Mouse (Mus musculus) retina, embryonic 14.5 days (tissue): ENCODE measurements around the gene Luc7l3.
A peak's percentile ranks its signal among the peaks of the same experiment; 100 is the strongest.
"Not testable (repeated sequence)": the region's sequence is repeated elsewhere in the genome, so short reads cannot be mapped to it uniquely, and the experiment has no call there.

ENCODE experiments used
- DNase-seq: peaks from one replicate; pipeline ENCODE4 v3.0.0-alpha.2; 2015; ENCODE audit warnings: low spot score

Luc7l3 gene

DNA sequence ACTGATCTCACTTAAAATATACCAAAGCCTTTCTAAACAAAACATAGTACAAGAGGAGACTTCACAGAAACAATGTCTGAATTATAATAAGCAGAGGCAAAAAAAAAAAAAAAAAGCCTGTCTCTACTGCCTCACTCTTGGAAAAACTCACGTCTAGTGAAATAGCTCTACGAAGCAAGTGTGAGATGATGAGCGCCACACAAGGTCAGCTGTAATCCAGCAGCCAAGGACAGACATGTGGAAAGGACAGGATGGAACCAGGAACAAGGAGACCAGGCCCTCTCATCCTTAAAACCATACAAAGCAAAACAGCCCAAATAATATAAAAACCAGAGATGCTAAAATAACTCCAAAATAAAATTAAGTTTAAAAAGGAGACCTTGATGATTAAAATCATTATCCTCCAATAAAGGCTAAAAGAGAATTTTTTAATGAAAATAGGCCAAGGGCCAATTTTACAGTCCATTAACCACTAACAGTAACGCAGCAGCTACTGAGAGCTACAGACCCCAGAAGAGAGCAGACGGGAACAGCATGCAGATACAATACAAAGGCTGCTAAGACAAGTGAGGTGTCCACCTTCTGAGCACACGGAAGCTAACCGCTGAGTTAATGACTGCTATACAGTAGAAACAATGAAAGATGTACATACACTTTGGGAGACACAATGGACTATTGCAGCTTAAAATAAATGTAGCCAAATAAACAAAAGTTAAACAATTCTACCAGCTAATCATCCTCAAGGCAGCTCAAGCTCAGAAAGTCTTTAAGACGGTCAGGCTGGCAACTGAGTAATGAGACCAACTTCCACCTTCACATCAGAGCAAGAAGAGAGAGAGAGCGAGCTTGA is 26.6 kb downstream of the Luc7l3 start:
- peak; percentile 61 for DNase-seq

DNA sequence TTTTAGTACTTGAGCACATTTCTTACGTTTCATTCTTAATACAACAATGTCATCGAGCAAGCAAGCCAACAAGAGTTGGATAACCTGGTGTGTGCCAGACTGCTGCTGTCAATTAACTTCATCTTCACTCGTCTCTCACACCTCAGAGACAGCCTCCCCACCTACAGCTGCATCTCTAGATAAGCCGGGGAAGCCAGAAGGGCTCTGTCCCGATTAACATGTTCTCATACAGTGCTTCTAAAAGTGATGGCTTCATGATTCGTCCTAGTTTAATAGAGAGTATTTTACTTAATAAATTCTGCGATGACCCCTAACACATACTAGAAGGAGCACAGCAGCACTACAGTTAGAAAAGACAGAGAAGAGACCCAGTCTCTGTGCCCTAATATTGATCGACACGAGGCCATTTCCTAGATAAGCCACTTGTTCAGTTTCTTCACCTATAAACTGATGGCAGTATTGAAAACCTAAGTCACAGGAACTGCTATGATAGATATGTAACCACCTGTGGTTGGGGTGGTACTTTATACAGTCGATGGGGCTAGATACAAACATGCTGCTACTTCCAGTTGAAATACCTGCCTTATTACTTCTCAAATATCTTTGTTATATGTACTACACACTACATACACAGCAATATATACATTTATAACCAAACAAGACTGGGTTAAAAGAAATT is 31.6 kb downstream of the Luc7l3 start:
- DNase-seq: no peak

DNA sequence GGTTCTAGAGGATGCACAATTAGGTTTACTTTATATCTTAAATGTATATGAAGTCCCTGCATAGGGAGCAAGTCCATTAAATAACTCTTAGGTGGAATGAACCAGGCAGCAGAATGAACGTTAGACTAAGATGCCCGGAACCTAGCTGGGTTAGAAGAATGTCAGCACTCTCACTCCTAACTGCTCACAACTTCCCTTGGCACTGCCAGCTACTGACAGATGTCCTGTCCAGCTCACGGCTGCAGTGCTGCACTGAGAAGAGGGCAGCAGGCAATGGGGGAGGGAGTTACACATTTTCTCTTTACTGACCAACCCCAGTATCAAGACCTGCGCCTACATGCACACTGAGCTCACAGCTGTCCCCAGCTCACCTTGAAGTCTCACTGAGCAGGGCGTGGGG is 34.7 kb downstream of the Luc7l3 start:
- DNase-seq: no peak

- DNase-seq: no peak
Observed at GRCm38 (mm10) chr11:94285886-94286574, 35.8 kb downstream of the Luc7l3 start.

- no peak for DNase-seq
Observed at GRCm38 (mm10) chr11:94283536-94284099, 38.2 kb downstream of the Luc7l3 start.

DNA sequence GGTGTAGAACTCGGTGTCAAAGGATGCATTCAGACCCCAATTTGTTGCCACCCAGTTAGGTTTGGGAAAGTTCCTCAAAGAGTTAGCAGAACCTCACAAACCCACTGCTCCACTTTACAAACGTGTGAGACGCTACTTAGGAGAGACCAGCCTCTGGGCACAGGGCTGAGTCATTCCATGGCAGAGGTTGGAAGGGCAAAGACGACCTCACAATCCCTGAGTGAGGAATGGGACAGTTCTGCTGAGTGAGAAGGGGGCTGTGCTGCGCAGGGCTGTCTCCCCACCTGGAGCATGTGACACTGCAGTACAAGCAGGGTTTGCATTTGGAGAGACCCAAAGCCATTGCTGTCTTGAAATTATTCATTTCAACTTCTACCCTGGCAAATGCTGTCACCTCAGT is 39.5 kb downstream of the Luc7l3 start:
- no peak for DNase-seq

DNA sequence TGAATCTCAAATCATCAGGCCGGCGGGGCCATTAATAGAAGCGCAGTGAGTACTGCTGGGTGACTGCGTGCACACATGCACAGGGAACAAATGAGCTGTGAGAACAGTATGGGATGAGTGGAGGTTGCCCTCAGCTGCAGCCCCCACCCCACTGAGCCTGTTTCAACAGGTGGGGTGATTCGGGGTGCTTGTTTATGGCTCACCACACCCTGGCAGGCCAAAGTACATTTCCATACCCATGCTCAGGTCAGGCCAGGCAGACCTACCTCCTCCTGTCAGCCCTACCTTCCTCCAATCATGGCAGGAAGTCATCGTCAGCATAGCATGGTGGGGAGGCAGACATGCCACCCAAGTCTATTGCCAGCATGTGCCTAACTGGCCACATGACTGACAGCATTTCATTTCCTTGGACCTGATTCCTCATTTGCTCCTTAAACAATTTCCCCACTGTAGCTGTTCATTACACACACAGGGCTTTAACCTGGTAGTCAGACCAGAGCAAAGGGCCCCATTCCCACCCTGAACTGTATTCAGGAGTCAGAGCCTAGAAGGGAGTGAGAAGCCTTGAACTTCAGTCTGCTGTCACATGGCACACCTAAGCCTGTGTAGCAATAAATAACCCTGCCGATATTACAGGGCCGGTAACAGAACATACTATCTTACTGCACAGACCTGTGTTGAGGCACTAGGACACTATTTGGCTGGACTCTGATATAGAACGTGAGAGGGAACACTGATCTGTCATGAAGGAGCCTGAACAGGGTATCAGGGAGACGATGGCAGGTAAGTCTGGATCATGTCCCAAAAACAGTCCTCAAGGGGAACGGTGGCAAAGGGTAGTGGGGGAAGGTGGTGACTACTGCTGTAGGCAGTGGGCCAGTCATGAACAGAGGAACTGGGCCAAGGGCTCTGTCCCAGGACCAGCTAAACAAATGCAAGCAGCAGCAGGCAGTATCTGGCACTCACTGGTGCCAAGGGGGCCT is 40.3 kb downstream of the Luc7l3 start, which contains the start of gene Gm21885:
Gm21885 (plus strand) TSS at position 675 of the 983 bp plus-strand sequence.
- no peak for DNase-seq

- peak; percentile 98 for DNase-seq
Observed at GRCm38 (mm10) chr11:94276869-94277337, 44.9 kb downstream of the Luc7l3 start.

- DNase-seq: no peak
Observed at GRCm38 (mm10) chr11:94275686-94276085, 46.1 kb downstream of the Luc7l3 start.

GRCm38 (mm10) chr11:94275226-94275625 is 46.6 kb downstream of the Luc7l3 start:
- no peak for DNase-seq

- DNase-seq: no peak
Observed at GRCm38 (mm10) chr11:94274206-94274867, 47.5 kb downstream of the Luc7l3 start.

DNA sequence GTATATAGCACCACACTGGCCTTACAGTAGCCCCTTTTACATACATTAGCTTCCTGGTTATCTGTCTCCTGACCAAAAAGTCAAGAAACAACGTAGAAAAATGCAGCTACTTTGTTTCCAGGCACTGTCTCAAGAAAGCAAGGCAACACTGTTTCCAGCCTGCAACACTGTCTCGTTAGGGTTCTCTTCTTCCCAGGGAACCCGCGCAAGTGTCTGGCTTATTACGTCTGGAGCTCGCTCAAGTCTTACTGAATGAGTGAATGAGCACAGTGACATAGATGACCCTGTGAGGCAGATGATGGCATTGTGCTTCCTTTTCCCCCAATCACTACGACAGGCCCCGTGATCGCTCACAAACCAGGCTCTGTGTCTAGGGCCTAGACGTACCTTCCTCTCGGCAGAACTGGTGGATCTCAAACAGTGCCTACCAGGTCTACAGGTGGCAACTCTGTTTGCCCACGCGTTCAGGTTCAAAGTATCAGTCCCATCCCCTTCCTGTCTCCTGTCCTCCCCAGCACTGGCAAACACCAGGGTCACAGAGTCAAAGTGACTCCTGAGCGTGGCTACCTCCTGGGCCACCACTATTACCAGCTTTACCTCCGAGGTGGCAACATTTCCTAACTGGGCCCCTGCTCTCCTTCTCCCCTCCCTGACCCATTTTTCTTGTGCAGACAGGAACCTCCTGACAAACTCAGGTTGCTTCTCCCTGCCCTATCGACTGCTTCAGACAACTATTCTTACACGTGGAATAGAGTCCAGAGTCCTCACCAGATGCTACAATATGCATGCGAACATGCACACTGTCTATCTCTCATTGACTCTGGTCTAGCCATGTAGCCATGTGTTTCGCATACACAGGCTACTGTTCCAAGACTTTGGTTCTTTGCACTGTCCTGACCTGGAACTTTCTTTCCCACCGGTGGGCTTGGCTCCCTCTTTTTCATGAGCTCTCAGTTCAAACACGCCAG is 48.5 kb downstream of the Luc7l3 start:
- DNase-seq: no peak

GRCm38 (mm10) chr11:94271015-94271414 is 50.8 kb downstream of the Luc7l3 start:
- DNase-seq: no peak

DNA sequence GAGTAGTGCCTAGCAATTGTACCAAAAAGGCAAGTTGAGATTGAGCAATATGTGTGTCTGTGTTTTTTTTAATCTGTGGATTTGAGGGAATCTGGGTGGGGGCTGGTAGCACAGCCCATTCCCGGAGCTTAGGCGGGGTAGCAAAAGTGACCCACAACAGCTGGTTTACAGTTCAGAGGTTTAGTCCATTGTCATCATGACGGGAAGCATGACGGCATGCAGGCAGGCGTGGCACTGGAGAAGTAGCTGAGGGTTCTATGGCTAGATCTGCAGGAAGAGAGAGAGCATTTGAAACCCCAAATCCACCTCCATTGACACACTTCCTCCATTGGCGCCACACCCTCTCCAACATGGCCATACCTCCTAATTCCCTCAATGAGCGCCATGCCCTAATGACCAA is 51.9 kb downstream of the Luc7l3 start:
- DNase-seq: no peak

DNA sequence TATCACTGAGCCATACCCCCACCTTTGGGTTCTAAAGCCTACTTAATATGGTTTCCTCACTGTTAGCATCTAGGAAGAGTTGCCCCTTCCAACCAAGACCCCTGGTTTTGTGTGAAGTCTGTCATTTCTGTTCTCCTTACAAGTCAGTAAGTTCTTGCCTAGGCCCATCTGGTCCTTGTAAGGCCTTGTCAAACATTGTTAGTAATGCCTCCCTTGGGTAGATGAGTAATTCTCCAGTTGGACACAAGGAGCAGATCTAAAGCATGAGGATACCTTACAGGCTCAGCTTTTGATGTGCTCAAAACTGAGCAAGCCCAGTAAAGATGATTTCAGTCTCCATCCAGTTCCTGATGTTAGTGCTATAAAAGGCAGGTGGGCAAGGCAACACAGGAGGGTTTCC is 53.0 kb downstream of the Luc7l3 start:
- DNase-seq: no peak

- not testable (repeated sequence) for DNase-seq
Observed at GRCm38 (mm10) chr11:94266155-94266554, 55.6 kb downstream of the Luc7l3 start.

- DNase-seq: peak; percentile 79
Observed at GRCm38 (mm10) chr11:94265134-94265785, 56.5 kb downstream of the Luc7l3 start.

DNA sequence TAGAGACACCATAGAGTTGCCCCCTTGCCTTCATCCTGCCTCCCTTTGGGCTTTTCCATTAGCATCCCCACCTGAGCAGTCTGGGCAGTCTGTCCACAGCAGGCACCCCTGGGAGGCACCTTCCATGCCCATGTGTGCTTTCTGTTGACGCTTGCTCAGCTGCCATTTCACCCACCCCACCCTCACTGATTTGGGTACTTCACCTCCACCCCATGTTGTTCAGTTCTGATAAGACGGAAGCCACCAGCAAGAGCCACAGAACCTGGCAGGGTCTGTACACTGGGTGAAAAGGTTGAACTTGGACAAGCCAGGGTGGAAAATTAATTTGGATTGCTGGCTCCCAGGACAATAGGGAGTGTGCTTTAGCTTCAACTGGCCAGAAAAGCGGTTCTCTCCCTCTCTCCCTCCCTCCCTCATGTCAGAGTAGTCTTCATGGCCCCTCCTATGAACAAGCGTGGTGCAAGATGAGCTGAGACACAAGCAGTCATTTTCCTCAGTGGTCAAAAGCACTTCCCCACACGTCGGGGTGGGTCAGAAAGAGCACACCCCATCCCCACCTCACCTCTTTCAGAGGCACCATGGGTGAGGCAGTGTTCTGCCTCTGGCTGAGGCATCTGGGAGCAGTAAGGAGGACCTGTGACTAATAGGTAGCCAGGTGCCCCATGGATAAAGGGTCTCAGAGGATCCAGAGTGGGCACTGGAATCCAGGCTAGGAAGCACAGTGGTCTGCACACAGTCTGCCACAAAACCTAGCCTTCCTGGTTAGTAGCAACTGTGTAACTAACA is 60.0 kb downstream of the Luc7l3 start:
- no peak for DNase-seq
